Comparison of ENCODE assay signal across 9 mouse cellular contexts in genomic region chrX:103447539-103448169, GRCm38 (mm10). TPM values are rescaled to one million over a fixed set of nuclear protein-coding genes. Genes with fewer than 3 reads are reported as not detected.
DNase-seq lines count a peak whose midpoint lies in the region; ATAC-seq and TF ChIP-seq lines count a peak whose summit lies in the region.
"Had no signal": no experiment of that assay in that cellular context is flagged by ENCODE, and none has a peak within 500 bp of the region (broad histone marks: within the 10 kb centered on the region; RNA-seq: fewer than 3 reads in every experiment).

No protein-coding gene starts in this region.

- no peak overlapping the region for H3K27ac ChIP-seq in bone marrow, adult 2 months (ENCODE audit: control insufficient read depth, insufficient read depth, low read depth, low read length, poor library complexity)
- H3K27ac ChIP-seq in embryonic facial prominence, embryonic 13.5 days, result no peak overlapping the region
- no peak overlapping the region for H3K27ac ChIP-seq in hindbrain, embryonic 10.5 days

- H3K4me2 ChIP-seq in embryonic facial prominence, embryonic 13.5 days, result peak overlapping the region; percentile 71

- peak overlapping the region; percentile 52 for H3K9ac ChIP-seq in embryonic facial prominence, embryonic 13.5 days

- no peaks in the 10 kb centered on the region for H3K9me3 ChIP-seq in embryonic facial prominence, embryonic 13.5 days
- H3K9me3 ChIP-seq in hindbrain, embryonic 10.5 days, result no peaks in the 10 kb centered on the region

- ATAC-seq in CD4-positive, CD25-positive, alpha-beta regulatory T cell, adult 4 months, result peak; percentile 45
- peak; percentile 59; the same call in 1 of the 2 replicates for ATAC-seq in embryonic facial prominence, embryonic 13.5 days (ENCODE audit: insufficient number of reproducible peaks, insufficient read depth, low FRiP score, low TSS enrichment, low read depth)
- ATAC-seq in megakaryocyte, adult 5-6 weeks (ENCODE audit: poor library complexity, severe bottlenecking), result peak; percentile 60

- TF ChIP-seq CTCF in bone marrow, adult 2 months (IDR thresholded peaks at IDR 0.05; ENCODE audit: control insufficient read depth, insufficient read depth, low read length), result no peak

- H3K4me3 ChIP-seq in bone marrow, adult 2 months (replicated peaks; ENCODE audit: control insufficient read depth, low read depth, low read length), result peak overlapping the region; percentile 54
- H3K4me3 ChIP-seq in embryonic facial prominence, embryonic 13.5 days, result peak overlapping the region; percentile 39
- peak overlapping the region; percentile 49 for H3K4me3 ChIP-seq in hindbrain, embryonic 10.5 days

- peak; percentile 17 for DNase-seq in hindbrain, embryonic 10.5 days (ENCODE audit: low spot score)
- DNase-seq in left cerebral cortex, adult 8-10 months (ENCODE audit: low spot score in 2 of 2), result peak; percentile 6 to 12
- DNase-seq in spleen, postnatal 10 days (ENCODE audit: low spot score in 2 of 2), result peak; percentile 45 to 51
- no peak for DNase-seq in gastrocnemius, postnatal 14 days

- H3K27me3 ChIP-seq in embryonic facial prominence, embryonic 13.5 days, result peaks cover 41% of the 10 kb centered on the region
- peaks cover 74% of the 10 kb centered on the region for H3K27me3 ChIP-seq in hindbrain, embryonic 10.5 days (ENCODE audit: insufficient read depth, poor library complexity, severe bottlenecking)

- 11% methylated on average over 34 of the region's 34 CpGs for WGBS in bone marrow, adult 2 months
- 10% methylated on average over 34 of the region's 34 CpGs for WGBS in embryonic facial prominence, embryonic 13.5 days
- 11% methylated on average over 34 of the region's 34 CpGs for WGBS in hindbrain, embryonic 10.5 days

- no peaks in the 10 kb centered on the region for H3K4me1 ChIP-seq in bone marrow, adult 2 months (ENCODE audit: control insufficient read depth, insufficient read depth, low read length)
- no peaks in the 10 kb centered on the region for H3K4me1 ChIP-seq in embryonic facial prominence, embryonic 13.5 days
- peaks cover 8% of the 10 kb centered on the region; the same call in 1 of the 2 replicates for H3K4me1 ChIP-seq in hindbrain, embryonic 10.5 days (replicated peaks)

- no peaks in the 10 kb centered on the region for H3K36me3 ChIP-seq in embryonic facial prominence, embryonic 13.5 days
- H3K36me3 ChIP-seq in hindbrain, embryonic 10.5 days, result no peaks in the 10 kb centered on the region

- intact Hi-C loops in gastrocnemius, postnatal 14 days (cut with DNase I; ENCODE audit: low total_unique reads), result no loop called here

- TF ChIP-seq POLR2A in bone marrow, adult 2 months (IDR thresholded peaks at IDR 0.05; ENCODE audit: borderline replicate concordance, control insufficient read depth, low read depth, low read length), result no peak

RNA-seq across cellular contexts. Expression of gene Gm26992, which starts 25.8 kb away (rescaled TPM):
- not detected for polyA plus RNA-seq in CD4-positive, CD25-positive, alpha-beta regulatory T cell, adult 4 months (2017; shearing (Covaris generic))
- not detected in 2 replicates for polyA plus RNA-seq in bone marrow, adult 2 months (2011; ENCODE audit: insufficient read depth, insufficient read length, low replicate concordance, missing spikeins)
- polyA plus RNA-seq in embryonic facial prominence, embryonic 13.5 days (2015; fragmentation: Nextera tagmentation; extraction: Ambion mirVana), result not detected in 2 replicates
- polyA plus RNA-seq in hindbrain, embryonic 10.5 days (2016; fragmentation: Nextera tagmentation; extraction: Ambion mirVana), result not detected in 2 replicates
- total RNA-seq in left cerebral cortex, adult 8-10 months (2022), result not detected
- not detected in 2 replicates for total RNA-seq in megakaryocyte, adult 5-6 weeks (2015)
- total RNA-seq in megakaryocyte, adult 5-6 weeks (2017), result not detected in 2 replicates
- not detected for total RNA-seq in gastrocnemius, postnatal 14 days (2021)
- total RNA-seq: adrenal gland, adult 18-20 months had no signal

RNA-seq across cellular contexts. Expression of gene Tsx, which starts 33.4 kb away (rescaled TPM):
- under 1 TPM; 0.67 to 0.87 TPM for polyA plus RNA-seq in CD4-positive, CD25-positive, alpha-beta regulatory T cell, adult 4 months (2017; shearing (Covaris generic))
- polyA plus RNA-seq in bone marrow, adult 2 months (2011; ENCODE audit: insufficient read depth, insufficient read length, low replicate concordance, missing spikeins), result not detected in 2 replicates
- polyA plus RNA-seq in embryonic facial prominence, embryonic 13.5 days (2015; fragmentation: Nextera tagmentation; extraction: Ambion mirVana), result 0.53 and 0.80 TPM in 2 replicates
- polyA plus RNA-seq in hindbrain, embryonic 10.5 days (2016; fragmentation: Nextera tagmentation; extraction: Ambion mirVana), result 0.21 TPM in 1 of 2 replicates, not detected in the other
- not detected for total RNA-seq in left cerebral cortex, adult 8-10 months (2022)
- not detected in 2 replicates for total RNA-seq in megakaryocyte, adult 5-6 weeks (2015)
- not detected in 2 replicates for total RNA-seq in megakaryocyte, adult 5-6 weeks (2017)
- not detected for total RNA-seq in gastrocnemius, postnatal 14 days (2021)
